Mouse (Mus musculus) T-helper 2 cell (primary cell): ENCODE results near the gene Tmem254c.
"Not testable (repeated sequence)": the region's sequence is repeated elsewhere in the genome, so short reads cannot be mapped to it uniquely, and the experiment has no call there.

Experiments
- in situ Hi-C: fragments of 300-600 bp; cut with MboI, MseI; formaldehyde crosslinking; loops from one replicate; pipeline ENCODE4 v1.15.1; 2025; ENCODE audit warnings: high pct_unique_total_duplicates

Tmem254c gene

GRCm38 (mm10) chr14:26067325-26067633 is at the start of gene Tmem254c:
Gene Tmem254c (minus strand): TSS chr14:26067355.
- in situ Hi-C loops, result not testable (repeated sequence)

GRCm38 (mm10) chr14:26097622-26098021 is 30.5 kb upstream of the Tmem254c start:
- in situ Hi-C loops, result not testable (repeated sequence)

- in situ Hi-C loops, result not testable (repeated sequence)
Observed at GRCm38 (mm10) chr14:26081997-26082396, 14.8 kb upstream of the Tmem254c start, which contains the start of gene Cphx3. Gene Cphx3 (plus strand): TSS chr14:26082297.

GRCm38 (mm10) chr14:26081216-26081615 is 14.1 kb upstream of the Tmem254c start, which contains the start of gene Cphx2:
Gene Cphx2 (plus strand): TSS chr14:26081516.
- in situ Hi-C loops, result not testable (repeated sequence)

GRCm38 (mm10) chr14:26076620-26077390 is 9.7 kb upstream of the Tmem254c start:
- in situ Hi-C loops, result not testable (repeated sequence)

- in situ Hi-C loops, result not testable (repeated sequence)
Observed at GRCm38 (mm10) chr14:26066574-26067324, 406 bp downstream of the Tmem254c start.

GRCm38 (mm10) chr14:26059362-26059761 is 7.8 kb downstream of the Tmem254c start:
- in situ Hi-C loops, result not testable (repeated sequence)

- in situ Hi-C loops, result not testable (repeated sequence)
Observed at GRCm38 (mm10) chr14:26058184-26058583, 9.0 kb downstream of the Tmem254c start.

- in situ Hi-C loops, result loop anchor here (25.0 kb wide), 1 partner anchor 236 kb away; no protein-coding TSS in a partner anchor
Observed at GRCm38 (mm10) chr14:26048767-26049166, 18.4 kb downstream of the Tmem254c start.

- in situ Hi-C loops, result loop anchor here (25.0 kb wide), 1 partner anchor 235 kb away; no protein-coding TSS in a partner anchor
Observed at GRCm38 (mm10) chr14:26047026-26047425, 20.1 kb downstream of the Tmem254c start.

- in situ Hi-C loops, result loop anchor here (25.0 kb wide), 1 partner anchor 233 kb away; no protein-coding TSS in a partner anchor
Observed at GRCm38 (mm10) chr14:26045007-26045406, 22.1 kb downstream of the Tmem254c start.

- in situ Hi-C loops, result loop anchor here (25.0 kb wide), 1 partner anchor 230 kb away; no protein-coding TSS in a partner anchor
Observed at GRCm38 (mm10) chr14:26042611-26043010, 24.5 kb downstream of the Tmem254c start, which contains the start of gene Gm9780. Gene Gm9780 (minus strand): TSS chr14:26042711.

- in situ Hi-C loops, result loop anchor here (25.0 kb wide), 1 partner anchor 223 kb away; no protein-coding TSS in a partner anchor
Observed at GRCm38 (mm10) chr14:26035439-26035838, 31.7 kb downstream of the Tmem254c start.

GRCm38 (mm10) chr14:26034364-26034763 is 32.8 kb downstream of the Tmem254c start:
- in situ Hi-C loops, result loop anchor here (25.0 kb wide), 1 partner anchor 222 kb away; no protein-coding TSS in a partner anchor

GRCm38 (mm10) chr14:26025653-26026052 is 41.5 kb downstream of the Tmem254c start:
- in situ Hi-C loops, result loop anchor here (25.0 kb wide), 1 partner anchor 213 kb away; no protein-coding TSS in a partner anchor

GRCm38 (mm10) chr14:26022831-26023230 is 44.3 kb downstream of the Tmem254c start:
- in situ Hi-C loops, result not testable (repeated sequence)

GRCm38 (mm10) chr14:26021555-26021954 is 45.6 kb downstream of the Tmem254c start:
- in situ Hi-C loops, result not testable (repeated sequence)

GRCm38 (mm10) chr14:26016414-26016813 is 50.7 kb downstream of the Tmem254c start:
- in situ Hi-C loops, result loop anchor here (5.0 kb wide), 1 partner anchor 144 kb away; no protein-coding TSS in a partner anchor
